Mouse (Mus musculus): ENCODE measurements around the gene Lysmd2. TPM values are rescaled to one million over a fixed set of nuclear protein-coding genes. Genes with fewer than 3 reads are reported as not detected.
A peak's percentile ranks its signal among the peaks of the same experiment; 100 is the strongest.
"Not testable (repeated sequence)": the region's sequence is repeated elsewhere in the genome, so short reads cannot be mapped to it uniquely, and the experiment has no call there.

The Lysmd2 gene
- polyA plus RNA-seq, 1 experiment from 2014 or later, result 48.3 TPM

- no peaks in the 10 kb centered on the region for H3K9me3 ChIP-seq (ENCODE audit: control insufficient read depth, low read length)
- no peak for ATAC-seq (ENCODE audit: low read depth)
- 0 out of 2 replicates have a peak, but pooled peaks cover 17% of the 10 kb centered on the region for H3K36me3 ChIP-seq (ENCODE audit: control insufficient read depth, insufficient read depth, low read length)
- H3K4me1 ChIP-seq (ENCODE audit: control insufficient read depth, insufficient read depth, low read length), result peaks cover 6% of the 10 kb centered on the region; the same call in 1 of the 2 replicates
- H3K27me3 ChIP-seq (replicated peaks; ENCODE audit: control insufficient read depth, insufficient read depth, low read length), result no peaks in the 10 kb centered on the region
- no peak overlapping the region for H3K4me2 ChIP-seq (ENCODE audit: low read depth, low read length)
- no peak for DNase-seq (ENCODE audit: low spot score)
- H3K9ac ChIP-seq (ENCODE audit: low read depth, low read length), result no peak overlapping the region
- WGBS, result 90% methylated on average over 8 of the region's 8 CpGs
- H3K27ac ChIP-seq (replicated peaks; ENCODE audit: low read depth, low read length), result no peak overlapping the region
- no peak overlapping the region for H3K4me3 ChIP-seq (ENCODE audit: low read depth, low read length)
Measured at GRCm38 (mm10) chr9:75633603-75634002, 8.1 kb downstream of the Lysmd2 start.

GRCm38 (mm10) chr9:75634226-75634625 is 8.7 kb downstream of the Lysmd2 start:
- H3K4me2 ChIP-seq (ENCODE audit: low read depth, low read length), result no peak overlapping the region
- no peaks in the 10 kb centered on the region for H3K9me3 ChIP-seq (ENCODE audit: control insufficient read depth, low read length)
- H3K4me3 ChIP-seq (ENCODE audit: low read depth, low read length), result no peak overlapping the region
- ATAC-seq (ENCODE audit: low read depth) (no peak), DNase-seq (ENCODE audit: low spot score) (no peak)
- peaks cover 6% of the 10 kb centered on the region; the same call in 1 of the 2 replicates for H3K4me1 ChIP-seq (ENCODE audit: control insufficient read depth, insufficient read depth, low read length)
- no peaks in the 10 kb centered on the region for H3K27me3 ChIP-seq (replicated peaks; ENCODE audit: control insufficient read depth, insufficient read depth, low read length)
- H3K9ac ChIP-seq (ENCODE audit: low read depth, low read length), result no peak overlapping the region
- WGBS, result 85% methylated on average over 4 of the region's 4 CpGs
- no peak overlapping the region for H3K27ac ChIP-seq (replicated peaks; ENCODE audit: low read depth, low read length)
- H3K36me3 ChIP-seq (ENCODE audit: control insufficient read depth, insufficient read depth, low read length), result 0 out of 2 replicates have a peak, but pooled peaks cover 17% of the 10 kb centered on the region

DNA sequence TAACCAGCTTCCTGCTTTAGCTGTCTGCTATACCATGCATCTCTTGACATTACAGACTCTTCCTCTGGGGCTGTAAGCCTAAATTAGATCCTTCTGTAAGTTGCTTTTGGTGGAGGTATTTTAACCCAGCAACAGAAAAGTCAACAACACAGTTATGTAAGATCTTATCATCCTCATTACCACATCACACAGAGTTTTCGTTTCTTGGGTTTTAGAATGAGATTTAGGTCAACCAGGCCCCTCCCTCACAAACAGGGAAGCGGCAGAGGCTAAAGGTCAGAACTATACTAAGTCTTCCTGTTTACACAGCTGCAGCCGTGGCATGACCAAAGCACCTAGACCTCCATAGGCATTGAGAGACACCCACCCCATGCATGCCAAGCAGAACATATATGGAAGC is 19.9 kb downstream of the Lysmd2 start:
- WGBS, result 25% methylated on average over 3 of the region's 3 CpGs
- no peak for DNase-seq (ENCODE audit: low spot score)

GRCm38 (mm10) chr9:75653981-75654911 is 28.7 kb downstream of the Lysmd2 start:
- 31% methylated on average over 12 of the region's 12 CpGs for WGBS
- no peaks in the 10 kb centered on the region for H3K9me3 ChIP-seq (ENCODE audit: control insufficient read depth, low read length)
- ATAC-seq (ENCODE audit: low read depth) (peak; percentile 70), DNase-seq (ENCODE audit: low spot score) (peak; percentile 90)
- H3K4me3 ChIP-seq (ENCODE audit: low read depth, low read length), result no peak overlapping the region
- peak overlapping the region; percentile 54 for H3K27ac ChIP-seq (replicated peaks; ENCODE audit: low read depth, low read length)
- no peak overlapping the region; the same call in 1 of the 2 replicates for H3K4me2 ChIP-seq (ENCODE audit: low read depth, low read length)
- H3K27me3 ChIP-seq (replicated peaks; ENCODE audit: control insufficient read depth, insufficient read depth, low read length), result no peaks in the 10 kb centered on the region
- H3K4me1 ChIP-seq (ENCODE audit: control insufficient read depth, insufficient read depth, low read length), result peaks cover 12% of the 10 kb centered on the region
- H3K36me3 ChIP-seq (ENCODE audit: control insufficient read depth, insufficient read depth, low read length), result no peaks in the 10 kb centered on the region
- H3K9ac ChIP-seq (ENCODE audit: low read depth, low read length), result no peak overlapping the region

More for the DNA sequence above, 19.9 kb downstream of the Lysmd2 start:
- Histone ChIP-seq H3K4me1 (ENCODE audit: control insufficient read depth, insufficient read depth, low read length) (no peaks in the 10 kb centered on the region), H3K9me3 (ENCODE audit: control insufficient read depth, low read length) (peaks cover 5% of the 10 kb centered on the region; the same call in 1 of the 2 replicates), H3K4me2 (ENCODE audit: low read depth, low read length) (no peak overlapping the region), H3K4me3 (ENCODE audit: low read depth, low read length) (no peak overlapping the region), H3K27ac (replicated peaks; ENCODE audit: low read depth, low read length) (no peak overlapping the region), H3K27me3 (replicated peaks; ENCODE audit: control insufficient read depth, insufficient read depth, low read length) (no peaks in the 10 kb centered on the region), H3K36me3 (ENCODE audit: control insufficient read depth, insufficient read depth, low read length) (no peaks in the 10 kb centered on the region), H3K9ac (ENCODE audit: low read depth, low read length) (no peak overlapping the region)
- ATAC-seq (ENCODE audit: low read depth), result no peak

GRCm38 (mm10) chr9:75656456-75656855 is 30.9 kb downstream of the Lysmd2 start:
- 46% methylated on average over 2 of the region's 3 CpGs for WGBS
- not testable (repeated sequence) for H3K27me3 ChIP-seq (replicated peaks; ENCODE audit: control insufficient read depth, insufficient read depth, low read length); H3K36me3 ChIP-seq (ENCODE audit: control insufficient read depth, insufficient read depth, low read length); H3K4me2 ChIP-seq (ENCODE audit: low read depth, low read length); H3K9me3 ChIP-seq (ENCODE audit: control insufficient read depth, low read length); ATAC-seq (ENCODE audit: low read depth); H3K4me3 ChIP-seq (ENCODE audit: low read depth, low read length); H3K9ac ChIP-seq (ENCODE audit: low read depth, low read length); H3K27ac ChIP-seq (replicated peaks; ENCODE audit: low read depth, low read length); DNase-seq (ENCODE audit: low spot score)
- peaks cover 12% of the 10 kb centered on the region for H3K4me1 ChIP-seq (ENCODE audit: control insufficient read depth, insufficient read depth, low read length)

GRCm38 (mm10) chr9:75660917-75661316 is 35.4 kb downstream of the Lysmd2 start:
- Histone ChIP-seq H3K4me2 (ENCODE audit: low read depth, low read length) (no peak overlapping the region), H3K4me1 (ENCODE audit: control insufficient read depth, insufficient read depth, low read length) (no peaks in the 10 kb centered on the region), H3K27ac (replicated peaks; ENCODE audit: low read depth, low read length) (no peak overlapping the region), H3K9ac (ENCODE audit: low read depth, low read length) (no peak overlapping the region), H3K4me3 (ENCODE audit: low read depth, low read length) (no peak overlapping the region), H3K9me3 (ENCODE audit: control insufficient read depth, low read length) (no peaks in the 10 kb centered on the region), H3K27me3 (replicated peaks; ENCODE audit: control insufficient read depth, insufficient read depth, low read length) (no peaks in the 10 kb centered on the region), H3K36me3 (ENCODE audit: control insufficient read depth, insufficient read depth, low read length) (no peaks in the 10 kb centered on the region)
- 87% methylated on average over 8 of the region's 8 CpGs for WGBS
- DNase-seq (ENCODE audit: low spot score) (no peak), ATAC-seq (ENCODE audit: low read depth) (no peak)

DNA sequence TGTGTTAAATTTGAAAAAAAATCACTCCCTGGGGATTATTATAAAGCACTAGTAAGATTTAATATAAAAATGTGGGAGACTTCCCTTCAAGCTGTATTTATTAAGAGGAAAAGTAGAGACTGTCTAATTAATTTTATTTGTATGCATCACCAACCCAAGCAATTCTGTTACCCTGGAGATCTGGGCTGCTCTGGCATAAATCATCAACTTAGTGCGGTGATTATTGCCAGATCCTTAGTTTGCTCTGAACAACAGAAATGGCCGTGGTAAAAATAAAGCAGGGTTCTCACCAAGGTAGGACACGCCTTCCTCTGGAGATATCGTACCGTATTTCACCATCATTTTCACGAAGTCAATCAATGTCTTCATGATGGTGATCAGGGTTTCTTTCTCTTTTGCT is 39.8 kb downstream of the Lysmd2 start:
- H3K4me2 ChIP-seq (ENCODE audit: low read depth, low read length), result no peak overlapping the region
- H3K4me3 ChIP-seq (ENCODE audit: low read depth, low read length), result no peak overlapping the region
- ATAC-seq (ENCODE audit: low read depth) (no peak), DNase-seq (ENCODE audit: low spot score) (no peak)
- H3K9ac ChIP-seq (ENCODE audit: low read depth, low read length), result no peak overlapping the region
- no peaks in the 10 kb centered on the region for H3K4me1 ChIP-seq (ENCODE audit: control insufficient read depth, insufficient read depth, low read length)
- H3K9me3 ChIP-seq (ENCODE audit: control insufficient read depth, low read length), result no peaks in the 10 kb centered on the region
- H3K36me3 ChIP-seq (ENCODE audit: control insufficient read depth, insufficient read depth, low read length), result no peaks in the 10 kb centered on the region
- no peaks in the 10 kb centered on the region for H3K27me3 ChIP-seq (replicated peaks; ENCODE audit: control insufficient read depth, insufficient read depth, low read length)
- 79% methylated on average over 6 of the region's 6 CpGs for WGBS
- no peak overlapping the region for H3K27ac ChIP-seq (replicated peaks; ENCODE audit: low read depth, low read length)

DNA sequence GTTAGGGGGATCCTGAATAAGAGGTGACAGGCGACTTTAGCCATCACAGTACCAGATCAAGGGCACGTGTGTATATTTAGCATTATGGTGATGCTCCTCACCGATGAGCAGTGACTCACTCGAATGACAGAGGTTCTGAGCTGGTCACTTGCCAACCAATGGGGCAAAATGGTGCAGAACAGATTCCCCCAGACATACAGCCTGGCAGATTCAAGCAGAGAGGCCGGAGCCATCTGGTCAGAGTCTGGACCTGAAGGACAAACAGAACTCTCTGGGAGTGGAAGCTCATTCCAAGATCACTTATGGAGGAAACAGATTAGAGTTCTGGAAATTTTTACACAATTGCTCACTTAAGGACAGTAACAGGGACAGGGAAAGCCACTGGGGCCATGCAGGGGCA is 41.1 kb downstream of the Lysmd2 start:
- Histone ChIP-seq H3K27ac (replicated peaks; ENCODE audit: low read depth, low read length) (peak overlapping the region; percentile 28; the same call in 1 of the 2 replicates), H3K4me2 (ENCODE audit: low read depth, low read length) (no peak overlapping the region), H3K27me3 (replicated peaks; ENCODE audit: control insufficient read depth, insufficient read depth, low read length) (no peaks in the 10 kb centered on the region), H3K9ac (ENCODE audit: low read depth, low read length) (no peak overlapping the region), H3K36me3 (ENCODE audit: control insufficient read depth, insufficient read depth, low read length) (no peaks in the 10 kb centered on the region), H3K9me3 (ENCODE audit: control insufficient read depth, low read length) (no peaks in the 10 kb centered on the region), H3K4me1 (ENCODE audit: control insufficient read depth, insufficient read depth, low read length) (no peaks in the 10 kb centered on the region), H3K4me3 (ENCODE audit: low read depth, low read length) (no peak overlapping the region)
- WGBS, result 67% methylated on average over 5 of the region's 5 CpGs
- DNase-seq (ENCODE audit: low spot score), result no peak
- no peak for ATAC-seq (ENCODE audit: low read depth)

All from embryonic facial prominence, embryonic 14.5 days (tissue).